Mouse (Mus musculus): ENCODE results near the gene Txk.

Gene Txk

GRCm38 (mm10) chr5:72751056-72751758 is 1.4 kb downstream of the Txk start:
- DNase-seq (ENCODE audit: low spot score in 2 of 2), result no peak

DNA sequence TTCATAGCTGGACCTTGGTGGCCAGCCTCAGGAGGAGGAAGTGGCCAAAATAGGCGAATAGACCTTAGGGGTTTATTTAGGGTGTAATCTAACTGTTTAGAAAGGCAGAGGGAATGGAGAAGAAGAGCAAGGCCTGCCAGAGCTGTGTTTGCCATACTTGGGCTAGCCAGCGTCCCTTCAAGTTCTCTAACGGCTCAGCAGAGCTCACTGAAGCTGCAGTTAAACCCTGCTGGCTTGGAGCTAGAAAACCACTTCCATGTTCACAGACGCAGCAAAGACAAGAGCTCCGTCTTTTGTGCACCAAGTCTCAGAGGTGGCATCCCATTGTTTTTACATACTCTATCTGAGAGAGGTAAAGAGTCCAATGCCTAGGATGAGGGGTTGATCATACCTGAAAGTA is 2.4 kb downstream of the Txk start:
- no peak for DNase-seq (ENCODE audit: low spot score in 2 of 2)

DNA sequence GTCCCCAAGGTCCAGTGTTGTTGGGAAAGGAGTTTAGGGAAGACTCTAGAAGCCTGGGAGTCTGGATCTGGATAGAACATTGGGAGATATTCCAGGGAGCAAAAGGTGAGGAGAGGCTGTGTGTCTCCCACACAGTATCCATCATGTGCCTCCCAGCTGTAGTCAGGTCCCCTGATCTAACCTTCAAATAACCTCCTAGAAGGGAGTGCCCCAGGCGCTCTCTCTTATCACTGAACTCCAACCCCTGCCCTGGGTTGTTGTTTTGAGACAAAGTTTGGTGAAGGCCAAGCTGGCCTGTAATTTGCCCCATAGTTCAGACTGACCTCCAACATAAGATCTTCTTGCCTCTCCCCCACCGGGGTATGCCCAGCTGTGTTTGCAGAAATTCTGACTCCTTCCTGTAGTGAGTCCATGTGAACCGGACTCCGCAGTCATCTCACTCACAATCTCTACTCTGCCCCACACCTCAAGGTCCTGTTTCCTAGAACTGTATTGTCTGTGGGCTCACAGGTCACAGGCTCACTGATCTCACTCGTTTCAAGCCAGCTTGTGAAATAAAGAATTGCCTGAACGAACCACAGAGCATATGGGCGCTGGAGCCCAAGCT is 3.8 kb downstream of the Txk start:
- DNase-seq (ENCODE audit: low spot score in 2 of 2), result no peak

DNA sequence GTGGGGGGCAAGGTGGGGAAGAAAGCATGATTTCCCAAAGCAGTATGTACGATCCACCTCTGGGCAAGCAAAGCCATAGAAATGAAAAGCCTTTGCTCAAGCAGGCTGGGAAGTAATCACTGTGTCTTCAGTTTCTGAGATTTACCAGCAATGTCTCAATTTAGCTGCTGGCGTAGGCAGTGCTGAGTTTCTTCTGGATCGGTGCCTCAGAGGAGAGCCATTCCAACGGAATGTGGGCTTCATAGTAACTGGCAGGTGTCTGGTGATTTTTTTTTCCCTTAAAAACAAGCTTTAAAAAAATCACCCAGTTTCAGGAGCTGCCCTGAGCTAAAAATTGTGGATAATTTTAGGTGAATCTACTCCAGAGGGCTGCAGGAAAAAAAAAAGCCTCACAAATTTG is 5.2 kb downstream of the Txk start:
- DNase-seq (ENCODE audit: low spot score in 2 of 2), result peak; percentile 46 to 54

DNA sequence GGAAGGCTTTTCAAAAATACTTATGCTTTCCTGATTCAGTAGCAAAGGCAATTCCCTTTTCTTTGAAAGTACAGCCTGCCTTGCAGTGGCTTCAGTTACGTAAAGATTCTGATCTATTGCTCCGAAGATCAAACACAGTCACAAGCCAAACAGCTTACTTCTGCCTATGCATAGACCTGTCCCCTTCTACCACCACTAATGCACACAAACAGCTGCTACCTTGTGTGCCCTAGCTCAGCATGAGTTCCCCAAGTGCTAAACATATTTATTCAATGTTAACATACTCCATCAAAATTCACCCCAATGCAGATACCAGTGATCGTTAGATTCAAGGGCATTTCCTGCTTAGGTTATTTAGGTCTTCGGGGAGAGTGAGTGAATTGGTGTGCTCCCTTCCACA is 6.1 kb downstream of the Txk start:
- DNase-seq (ENCODE audit: low spot score in 2 of 2), result no peak

DNA sequence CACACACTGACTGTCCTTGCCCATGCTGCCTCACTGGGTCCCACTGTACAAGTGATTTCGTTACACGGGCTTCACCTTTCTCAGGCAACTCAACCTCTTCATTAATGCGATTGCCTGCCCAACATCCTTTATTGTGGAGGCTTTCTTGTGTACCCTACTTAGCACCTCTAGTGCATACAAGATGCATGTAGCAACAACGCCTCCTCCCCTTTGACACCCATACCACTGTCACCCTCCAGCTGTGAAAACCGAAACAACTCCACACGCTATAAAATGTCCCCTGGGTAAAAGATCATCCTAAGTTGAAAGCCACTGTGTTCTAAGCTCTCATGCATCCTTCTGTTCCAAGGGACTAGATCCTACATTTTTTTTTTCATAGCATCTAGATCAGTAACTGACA is 9.5 kb downstream of the Txk start:
- no peak for DNase-seq (ENCODE audit: low spot score in 2 of 2)

GRCm38 (mm10) chr5:72736868-72737267 is 15.7 kb downstream of the Txk start:
- no peak for DNase-seq (ENCODE audit: low spot score in 2 of 2)

- no peak for DNase-seq (ENCODE audit: low spot score in 2 of 2)
Observed at GRCm38 (mm10) chr5:72736437-72736836, 16.1 kb downstream of the Txk start.

GRCm38 (mm10) chr5:72735763-72736162 is 16.8 kb downstream of the Txk start:
- DNase-seq (ENCODE audit: low spot score in 2 of 2), result no peak

DNA sequence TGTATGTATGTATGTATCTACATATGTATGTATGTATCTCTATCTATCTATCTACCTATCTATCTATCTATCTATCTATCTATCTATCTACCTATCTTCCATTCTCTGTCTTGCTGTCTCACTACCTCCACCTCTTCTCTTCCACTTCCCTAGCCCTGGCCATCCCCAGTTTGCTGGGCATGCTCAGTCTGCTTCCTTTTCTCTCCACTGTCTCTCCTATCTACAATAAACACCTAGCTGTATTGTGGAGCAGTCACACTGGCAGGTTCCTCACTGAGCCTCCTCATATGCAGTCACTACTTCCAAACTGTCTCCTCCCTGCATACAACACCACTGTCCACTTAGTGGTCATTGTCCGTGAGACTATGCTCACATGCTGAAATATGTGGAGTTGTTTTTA is 19.7 kb downstream of the Txk start:
- no peak for DNase-seq (ENCODE audit: low spot score in 2 of 2)

- no peak for DNase-seq (ENCODE audit: low spot score in 2 of 2)
Observed at GRCm38 (mm10) chr5:72725404-72725803, 27.2 kb downstream of the Txk start.

- DNase-seq (ENCODE audit: low spot score in 2 of 2), result no peak
Observed at GRCm38 (mm10) chr5:72723429-72723828, 29.1 kb downstream of the Txk start.

DNA sequence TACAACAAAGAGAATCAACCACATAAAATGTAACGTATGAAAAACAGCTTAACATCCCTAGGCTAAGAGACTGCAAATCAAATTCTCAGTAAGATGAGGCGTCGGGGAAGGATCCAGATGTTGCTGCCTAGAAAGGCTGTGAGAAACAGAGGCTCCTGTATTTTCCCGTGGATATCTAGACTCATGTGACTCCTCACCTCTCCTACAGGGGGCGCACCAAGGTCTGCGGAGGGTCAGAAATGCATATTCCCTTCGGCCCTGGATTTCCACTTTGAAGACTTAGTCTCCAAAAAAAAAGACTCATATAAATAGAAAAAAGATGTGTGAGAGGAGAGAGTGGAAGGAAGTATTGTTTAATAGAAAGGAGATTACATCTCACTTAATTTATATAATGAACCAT is 32.0 kb downstream of the Txk start:
- DNase-seq (ENCODE audit: low spot score in 2 of 2), result no peak

GRCm38 (mm10) chr5:72710572-72711278 is 41.9 kb downstream of the Txk start:
- DNase-seq (ENCODE audit: low spot score in 2 of 2), result peak in 1 of 2 experiments; percentile 65

DNA sequence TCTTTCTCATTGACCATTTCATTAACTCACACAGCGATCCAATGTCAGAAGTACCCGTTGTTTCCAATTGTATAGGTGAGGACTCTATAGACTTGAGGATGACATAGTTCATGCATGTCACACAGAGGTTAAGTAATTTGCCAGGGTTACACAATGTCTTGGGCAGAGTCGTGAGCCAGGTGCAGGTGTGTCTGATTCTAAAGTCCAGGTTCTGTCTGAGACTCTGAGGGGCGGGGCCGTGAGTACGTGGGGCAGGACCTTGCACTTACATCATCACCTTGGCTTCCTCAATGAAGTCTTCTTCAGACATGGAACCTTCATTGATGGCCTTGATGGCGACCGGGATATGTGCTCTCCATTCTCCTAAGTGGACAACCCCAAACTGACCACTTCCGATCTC is 42.6 kb downstream of the Txk start:
- no peak for DNase-seq (ENCODE audit: low spot score in 2 of 2)

- no peak for DNase-seq (ENCODE audit: low spot score in 2 of 2)
Observed at GRCm38 (mm10) chr5:72709451-72709850, 43.1 kb downstream of the Txk start.

- DNase-seq (ENCODE audit: low spot score in 2 of 2), result no peak
Observed at GRCm38 (mm10) chr5:72706722-72707121, 45.9 kb downstream of the Txk start.

GRCm38 (mm10) chr5:72706095-72706494 is 46.5 kb downstream of the Txk start:
- DNase-seq (ENCODE audit: low spot score in 2 of 2), result no peak

DNA sequence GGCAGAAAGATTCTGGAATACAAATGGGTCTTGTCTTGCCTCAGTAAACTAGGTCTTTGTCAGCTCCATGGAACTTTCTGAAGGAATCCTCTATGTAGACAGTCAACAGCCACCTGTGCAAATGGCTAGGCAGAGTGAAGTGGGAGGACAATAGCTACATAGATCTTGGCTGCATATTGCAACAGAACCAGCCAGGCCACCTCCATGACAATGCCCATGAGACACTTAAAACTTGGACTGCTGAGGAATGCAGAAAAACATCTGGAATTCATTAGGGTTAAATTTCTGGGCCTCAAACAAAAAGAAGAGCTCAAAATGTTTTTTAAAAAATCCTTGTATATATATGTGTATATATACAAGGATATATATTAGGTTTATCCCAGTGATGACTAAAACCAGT is 50.4 kb downstream of the Txk start:
- DNase-seq (ENCODE audit: low spot score in 2 of 2), result no peak

DNA sequence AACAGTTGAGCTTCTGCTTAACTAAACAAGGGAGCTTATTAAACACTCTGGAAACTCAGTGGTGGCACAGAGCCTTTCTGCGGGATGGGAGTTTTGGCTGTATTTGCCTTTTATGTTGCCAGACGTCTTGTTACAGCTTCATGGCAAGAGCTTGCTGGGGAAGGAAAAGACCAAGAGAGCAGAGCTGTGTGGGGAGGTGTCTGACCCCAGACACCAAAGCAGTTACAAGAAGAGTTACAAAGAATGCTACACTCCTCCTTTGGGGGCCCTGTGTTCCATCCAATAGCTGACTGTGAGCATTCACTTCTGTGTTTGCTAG is 53.1 kb downstream of the Txk start:
- DNase-seq (ENCODE audit: low spot score in 2 of 2), result no peak

DNA sequence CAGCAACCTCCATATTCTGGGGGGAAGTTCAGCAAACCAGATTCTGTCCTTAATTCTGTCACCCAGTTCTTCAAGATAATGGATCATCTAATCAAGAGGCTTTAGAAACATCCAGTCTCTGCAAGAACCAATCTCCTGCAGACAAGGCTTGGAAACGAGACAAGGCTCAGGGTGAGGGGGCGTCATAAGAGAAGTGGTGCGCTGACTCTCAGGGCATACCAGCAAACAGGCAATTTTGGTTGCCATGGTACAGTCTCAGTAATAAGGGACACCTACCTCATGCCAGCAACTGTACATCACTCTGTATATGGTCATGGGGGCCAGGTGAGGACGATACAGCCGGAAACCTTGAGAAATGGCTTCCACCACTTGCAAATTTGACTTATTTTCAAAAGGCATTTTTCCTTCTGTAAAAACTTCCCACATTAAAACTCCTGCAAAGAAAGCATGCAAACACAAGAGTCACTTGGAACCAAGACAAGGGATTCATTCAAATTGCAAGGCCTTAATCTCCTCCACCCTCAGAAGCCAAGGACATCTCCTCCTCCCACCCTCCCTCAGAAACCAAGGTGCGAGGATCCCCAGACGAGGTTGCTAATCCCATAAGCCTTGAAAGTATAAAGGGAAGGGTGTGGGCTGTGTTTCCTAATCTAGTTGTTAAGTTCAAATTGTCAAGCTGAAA is 53.6 kb downstream of the Txk start:
- DNase-seq (ENCODE audit: low spot score in 2 of 2), result no peak

DNA sequence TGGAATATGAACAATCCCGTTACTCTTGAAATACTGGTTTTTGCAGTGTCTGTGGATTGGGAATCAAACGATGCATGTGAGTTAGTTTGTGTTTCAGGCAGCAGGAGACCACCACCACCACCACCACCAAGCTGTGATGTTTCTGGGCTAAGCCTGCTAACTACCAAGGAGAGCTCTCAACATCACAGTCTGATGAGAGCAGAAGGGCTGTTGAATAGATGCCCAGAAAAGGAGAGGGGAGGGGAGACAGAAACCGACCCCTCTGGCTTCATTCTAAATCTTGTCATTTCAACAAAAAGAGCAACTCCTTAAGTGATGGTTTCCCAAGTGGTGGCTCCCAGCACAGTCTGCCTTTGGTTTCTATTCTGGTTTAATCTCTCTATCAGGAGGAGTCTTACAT is 54.2 kb downstream of the Txk start:
- DNase-seq (ENCODE audit: low spot score in 2 of 2), result peak in 1 of 2 experiments; percentile 13

- peak in 1 of 2 experiments; percentile 18 for DNase-seq (ENCODE audit: low spot score in 2 of 2)
Observed at GRCm38 (mm10) chr5:72696491-72696890, 56.1 kb downstream of the Txk start.
